Mouse (Mus musculus) neural tube, embryonic 14.5 days (tissue): Measurements from ENCODE around the gene Fam45a. TPM values are rescaled to one million over a fixed set of nuclear protein-coding genes. Genes with fewer than 3 reads are reported as not detected.

Source experiments
- ATAC-seq: fragments of 200-750 bp; cut with Nextera tagmentation; 2 replicates; pipeline ENCODE4 v1.8.0; 2017; ENCODE audit warnings: low read depth, mild to moderate bottlenecking, moderate TSS enrichment, moderate library complexity
- H3K27ac ChIP-seq: fragments of 300-500 bp; sonication (generic); 2 replicates; pipeline ENCODE4 v1.5.1; 2014; ENCODE audit warnings: low read depth, mild to moderate bottlenecking, control low read depth, low read length, moderate library complexity, mixed read lengths
- H3K27me3 ChIP-seq: fragments of 300-500 bp; sonication (generic); 2 replicates; pipeline ENCODE4 v1.6.1; 2014; ENCODE audit warnings: low read length; ENCODE audit not compliant: control insufficient read depth, insufficient read depth
- H3K36me3 ChIP-seq: fragments of 300-500 bp; sonication (generic); 2 replicates; pipeline ENCODE4 v1.6.1; 2014; ENCODE audit warnings: low read length, mixed read lengths; ENCODE audit not compliant: control insufficient read depth, insufficient read depth
- H3K4me1 ChIP-seq: fragments of 300-500 bp; sonication (generic); 2 replicates; pipeline ENCODE4 v1.6.1; 2014; ENCODE audit warnings: low read length; ENCODE audit not compliant: control insufficient read depth, insufficient read depth
- H3K4me2 ChIP-seq: fragments of 300-500 bp; sonication (generic); 2 replicates; pipeline ENCODE4 v1.6.1; 2014; ENCODE audit warnings: mild to moderate bottlenecking, low read depth, low read length, control low read depth
- H3K4me3 ChIP-seq: fragments of 300-500 bp; sonication (generic); 2 replicates; pipeline ENCODE4 v1.5.1; 2014; ENCODE audit warnings: low read depth, low read length, control low read depth, mixed read lengths
- H3K9ac ChIP-seq: fragments of 300-500 bp; sonication (generic); replicated peaks from 2 replicates; pipeline ENCODE4 v1.6.1; 2014; ENCODE audit warnings: low read depth, mild to moderate bottlenecking, control low read depth, low read length, mixed read lengths
- H3K9me3 ChIP-seq: fragments of 300-500 bp; sonication (generic); 2 replicates; pipeline ENCODE4 v1.6.1; 2016; ENCODE audit warnings: low read length; ENCODE audit not compliant: control insufficient read depth
- WGBS: fragments of 180-500 bp; shearing (Covaris S2); extraction: QIAGEN DNeasy Blood & Tissue Kit; methylation state at CpG from one replicate; pipeline ENCODE4 v1.1.7; 2014; 5-methylcytosine and 5-hydroxymethylcytosine counted together
- microRNA-seq: library from miRNA; unstranded; fragments of <30 nt; microRNA quantifications from one replicate; pipeline ENCODE4, GENCODE M21; 2016
- polyA plus RNA-seq: library from polyadenylated mRNA; unstranded; fragments of >200 nt; fragmentation: Nextera tagmentation; extraction: Ambion mirVana; gene quantifications from 2 replicates; pipeline ENCODE4 v1.2.1, GENCODE M21; 2014

Gene Fam45a
- polyA plus RNA-seq, 1 experiment from 2014 or later, result 49.8 TPM

DNA sequence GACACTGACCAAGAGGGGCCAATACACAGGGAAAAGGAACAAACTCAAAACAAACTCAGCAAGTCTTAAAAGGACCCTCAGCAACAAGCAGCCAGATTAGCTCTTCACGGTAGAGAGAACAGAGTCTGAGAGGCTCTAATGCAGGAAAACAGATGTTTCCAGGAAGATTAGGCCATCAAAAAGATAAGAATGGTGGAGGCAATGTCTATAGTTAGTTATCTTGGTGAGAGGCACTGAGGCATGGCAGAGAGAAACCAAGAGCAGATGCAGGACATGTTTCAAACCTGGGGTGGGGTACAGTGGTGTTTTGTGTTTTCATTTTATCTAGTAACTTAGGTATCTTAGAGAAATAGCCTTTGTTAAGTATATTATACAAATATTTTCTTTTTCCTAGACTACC, 60.9 kb downstream of the Fam45a start:
- H3K4me3 ChIP-seq, result no peak overlapping the region
- no peaks in the 10 kb centered on the region for H3K9me3 ChIP-seq
- ATAC-seq, result no peak
- 0 out of 2 replicates have a peak, but pooled peaks cover 3% of the 10 kb centered on the region for H3K4me1 ChIP-seq
- 75% methylated on average over 1 of the region's 1 CpGs for WGBS
- no peak overlapping the region for H3K9ac ChIP-seq
- no peaks in the 10 kb centered on the region for H3K27me3 ChIP-seq
- no peak overlapping the region for H3K27ac ChIP-seq
- H3K36me3 ChIP-seq, result 0 out of 2 replicates have a peak, but pooled peaks cover 10% of the 10 kb centered on the region
- no peak overlapping the region for H3K4me2 ChIP-seq

DNA sequence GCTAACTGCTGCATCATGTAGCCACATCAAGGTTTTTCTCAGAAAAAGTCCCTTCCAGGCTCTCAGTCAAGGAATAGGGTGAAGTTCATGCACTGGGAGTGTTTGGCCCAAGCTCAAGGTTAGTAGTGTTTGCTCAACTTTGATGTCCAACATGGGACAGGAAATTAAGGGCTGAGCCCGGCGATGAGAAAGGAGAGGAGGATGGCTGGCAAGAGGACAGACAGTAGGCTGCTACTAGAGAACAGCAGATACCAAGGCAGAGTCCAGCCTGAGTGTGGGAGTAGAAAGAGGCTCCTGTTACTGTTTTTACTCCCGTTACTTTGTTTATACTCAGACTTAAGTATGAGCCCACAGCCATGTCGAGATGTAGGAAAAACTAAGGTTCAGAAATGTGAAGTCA, 62.1 kb downstream of the Fam45a start:
- Histone ChIP-seq H3K9ac (no peak overlapping the region), H3K27ac (no peak overlapping the region), H3K27me3 (no peaks in the 10 kb centered on the region), H3K9me3 (no peaks in the 10 kb centered on the region), H3K4me2 (peak overlapping the region; percentile 64), H3K4me1 (0 out of 2 replicates have a peak, but pooled peaks cover 3% of the 10 kb centered on the region), H3K36me3 (0 out of 2 replicates have a peak, but pooled peaks cover 10% of the 10 kb centered on the region), H3K4me3 (peak overlapping the region; percentile 58)
- no peak; the same call in 1 of the 2 replicates for ATAC-seq
- WGBS, result 42% methylated on average over 4 of the region's 4 CpGs

DNA sequence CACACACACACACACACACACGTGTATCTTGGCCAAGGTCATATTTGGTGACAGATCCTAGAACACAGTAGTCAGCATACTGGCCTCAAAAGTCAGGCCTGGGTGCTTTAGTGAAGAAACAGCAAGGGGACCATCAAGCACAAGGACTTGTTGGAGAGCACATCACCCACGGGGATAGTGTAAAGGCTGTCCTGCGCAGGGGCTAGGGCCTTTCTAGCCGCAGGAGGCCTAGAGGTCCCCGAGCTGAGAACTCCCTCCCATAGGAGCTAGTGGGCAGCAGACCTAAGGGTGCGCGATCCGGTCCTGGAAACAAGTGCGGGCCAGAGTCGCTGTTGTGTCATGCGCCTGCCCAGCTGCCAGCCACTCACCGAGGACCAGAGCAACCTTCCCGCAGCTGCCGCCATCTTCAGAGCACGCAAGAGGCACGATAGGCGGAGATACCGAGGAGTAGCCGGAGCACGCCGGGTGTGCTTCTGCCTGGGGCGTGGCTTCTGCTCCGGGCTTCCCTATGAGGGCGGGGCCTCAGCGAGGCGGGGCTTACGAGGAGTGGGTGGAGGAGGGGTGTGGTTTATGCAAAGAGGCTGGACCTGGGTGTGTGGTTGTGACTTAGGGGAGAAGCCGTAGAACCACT, 62.8 kb downstream of the Fam45a start, which contains the start of gene Prdx3:
Gene Prdx3 (minus strand): TSS at position 493 of the 631 bp plus-strand sequence.
- ATAC-seq, result peak; percentile 98
- under 1% methylated on average over 28 of the region's 28 CpGs for WGBS
- 0 out of 2 replicates have a peak, but pooled peaks cover 5% of the 10 kb centered on the region for H3K36me3 ChIP-seq

DNA sequence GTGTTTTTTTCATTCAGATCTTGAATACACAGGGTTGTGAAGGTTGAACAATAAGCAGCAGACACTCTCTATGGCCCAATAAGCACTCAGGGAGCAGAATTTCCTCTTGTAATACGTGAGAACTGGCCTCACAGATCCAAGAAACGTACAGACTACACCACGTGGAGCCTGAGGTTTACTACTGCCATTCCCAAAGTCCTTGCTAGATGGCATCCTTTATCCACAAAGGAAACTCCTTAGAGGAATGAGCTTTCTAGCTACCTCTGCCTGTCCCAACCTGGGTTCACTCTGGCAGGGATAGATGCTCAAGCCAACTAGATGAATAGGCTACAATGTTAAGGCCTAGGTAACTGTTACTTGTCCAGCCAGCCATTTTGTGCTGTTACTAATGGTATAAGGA, 71.7 kb downstream of the Fam45a start:
- H3K27me3 ChIP-seq, result no peaks in the 10 kb centered on the region
- H3K9ac ChIP-seq, result no peak overlapping the region
- H3K9me3 ChIP-seq, result no peaks in the 10 kb centered on the region
- no peak overlapping the region for H3K4me3 ChIP-seq
- ATAC-seq, result no peak; the same call in 1 of the 2 replicates
- H3K36me3 ChIP-seq, result no peaks in the 10 kb centered on the region
- no peaks in the 10 kb centered on the region for H3K4me1 ChIP-seq
- no peak overlapping the region for H3K27ac ChIP-seq
- WGBS, result 8% methylated on average over 3 of the region's 3 CpGs
- H3K4me2 ChIP-seq, result no peak overlapping the region

More for the DNA sequence above, 62.8 kb downstream of the Fam45a start, which contains the start of gene Prdx3:
- peak within 1 kb of the TSS; percentile 64 for H3K4me2 ChIP-seq
- H3K4me1 ChIP-seq, result 0 out of 2 replicates have a peak, but pooled peaks cover 3% of the 10 kb centered on the region
- peak within 1 kb of the TSS; percentile 80 for H3K27ac ChIP-seq
- peak within 1 kb of the TSS; percentile 63 for H3K9ac ChIP-seq
- H3K4me3 ChIP-seq, result peak within 1 kb of the TSS; percentile 58
- no peaks in the 10 kb centered on the region for H3K27me3 ChIP-seq
- no peaks in the 10 kb centered on the region for H3K9me3 ChIP-seq

Small RNA genes within 50 kb of the gene (microRNA-seq; reads per million reads assigned to microRNA genes)
- not detected for gene mmu-mir-3084-1

Other genes with a start within 250 kb of the Fam45a start
- 25.3 and 28.7 TPM in 2 replicates for gene Cacul1, start 230.6 kb upstream of the Fam45a start, polyA plus RNA-seq
- gene Nanos1, start 55.6 kb upstream of the Fam45a start, polyA plus RNA-seq, result 20.6 and 21.2 TPM in 2 replicates
- gene Eif3a, start 20.9 kb upstream of the Fam45a start, polyA plus RNA-seq, result 123 and 131 TPM in 2 replicates
- 11.9 and 14.6 TPM in 2 replicates for gene Sfxn4, start 49.9 kb downstream of the Fam45a start, polyA plus RNA-seq
- gene Prdx3, start 63.0 kb downstream of the Fam45a start, polyA plus RNA-seq, result 127 and 135 TPM in 2 replicates
- gene Grk5, start 78.2 kb downstream of the Fam45a start, polyA plus RNA-seq, result 3.3 and 3.9 TPM in 2 replicates